Mouse (Mus musculus) right cerebral cortex, adult 2 months (tissue): ENCODE measurements at regions not wholly inside any gene's neighbourhood (a gene's known extent, or its start where the extent isn't known, plus 50 kb on each side); places are given as distances from the start of the nearest gene placed in this dataset.

Experiments
- DNase-seq, 2 experiments: peaks; one replicate each; pipeline ENCODE4 v3.0.0; 2021 to 2022; ENCODE audit warnings: low spot score in 2 of 2

- no peak for DNase-seq
Observed at GRCm38 (mm10) chr9:58421702-58422392, 51.6 kb upstream of the Tbc1d21 start.

- DNase-seq, result no peak
Observed at GRCm38 (mm10) chr9:58428795-58429194, 58.5 kb upstream of the Tbc1d21 start.

GRCm38 (mm10) chr9:58430772-58431171, 57.6 kb upstream of the Insyn1 start:
- no peak for DNase-seq

- DNase-seq, result no peak
Observed at GRCm38 (mm10) chr9:58432793-58433370, 55.5 kb upstream of the Insyn1 start.

- peak in 1 of 2 experiments; percentile 32 for DNase-seq
Observed at GRCm38 (mm10) chr9:58436246-58437091, 51.9 kb upstream of the Insyn1 start.

- no peak for DNase-seq
Observed at GRCm38 (mm10) chr9:58437541-58437940, 50.9 kb upstream of the Insyn1 start.

GRCm38 (mm10) chr9:58438071-58438858, 50.1 kb upstream of the Insyn1 start:
- DNase-seq, result no peak
